Mouse (Mus musculus) limb, embryonic 10.5 days (tissue): ENCODE results near the gene Gigyf1. TPM values are rescaled to one million over a fixed set of nuclear protein-coding genes. Genes with fewer than 3 reads are reported as not detected.

Source experiments
- DNase-seq: peaks from one replicate; pipeline ENCODE4 v3.0.0-alpha.2; 2017; ENCODE audit warnings: low spot score
- H3K27ac ChIP-seq: fragments of 300-500 bp; sonication (generic); 2 replicates; pipeline ENCODE4 v1.5.1; 2016; ENCODE audit warnings: mild to moderate bottlenecking
- H3K27me3 ChIP-seq: fragments of 300-500 bp; sonication (generic); 2 replicates; pipeline ENCODE4 v1.6.1; 2016; ENCODE audit warnings: low read depth, mild to moderate bottlenecking; ENCODE audit not compliant: poor library complexity, severe bottlenecking
- H3K36me3 ChIP-seq: fragments of 300-500 bp; sonication (generic); 2 replicates; pipeline ENCODE4 v1.6.1; 2016; ENCODE audit warnings: mild to moderate bottlenecking, moderate library complexity
- H3K4me1 ChIP-seq: fragments of 300-500 bp; sonication (generic); 2 replicates; pipeline ENCODE4 v1.6.1; 2016
- H3K4me3 ChIP-seq: fragments of 300-500 bp; sonication (generic); 2 replicates; pipeline ENCODE4 v1.5.1; 2016; ENCODE audit warnings: mild to moderate bottlenecking, moderate library complexity
- H3K9me3 ChIP-seq: fragments of 300-500 bp; sonication (generic); replicated peaks from 2 replicates; pipeline ENCODE4 v1.6.1; 2016; ENCODE audit warnings: mild to moderate bottlenecking
- WGBS: fragments of 180-500 bp; shearing (Covaris S2); methylation state at CpG from one replicate; pipeline ENCODE4 v1.1.7; 2016; 5-methylcytosine and 5-hydroxymethylcytosine counted together
- polyA plus RNA-seq: library from polyadenylated mRNA; unstranded; fragments of >200 nt; fragmentation: Nextera tagmentation; extraction: Ambion mirVana; gene quantifications from 2 replicates; pipeline ENCODE4 v1.2.1, GENCODE M21; 2016

Gene Gigyf1
- polyA plus RNA-seq, 1 experiment from 2014 or later = 14.6 TPM

DNA sequence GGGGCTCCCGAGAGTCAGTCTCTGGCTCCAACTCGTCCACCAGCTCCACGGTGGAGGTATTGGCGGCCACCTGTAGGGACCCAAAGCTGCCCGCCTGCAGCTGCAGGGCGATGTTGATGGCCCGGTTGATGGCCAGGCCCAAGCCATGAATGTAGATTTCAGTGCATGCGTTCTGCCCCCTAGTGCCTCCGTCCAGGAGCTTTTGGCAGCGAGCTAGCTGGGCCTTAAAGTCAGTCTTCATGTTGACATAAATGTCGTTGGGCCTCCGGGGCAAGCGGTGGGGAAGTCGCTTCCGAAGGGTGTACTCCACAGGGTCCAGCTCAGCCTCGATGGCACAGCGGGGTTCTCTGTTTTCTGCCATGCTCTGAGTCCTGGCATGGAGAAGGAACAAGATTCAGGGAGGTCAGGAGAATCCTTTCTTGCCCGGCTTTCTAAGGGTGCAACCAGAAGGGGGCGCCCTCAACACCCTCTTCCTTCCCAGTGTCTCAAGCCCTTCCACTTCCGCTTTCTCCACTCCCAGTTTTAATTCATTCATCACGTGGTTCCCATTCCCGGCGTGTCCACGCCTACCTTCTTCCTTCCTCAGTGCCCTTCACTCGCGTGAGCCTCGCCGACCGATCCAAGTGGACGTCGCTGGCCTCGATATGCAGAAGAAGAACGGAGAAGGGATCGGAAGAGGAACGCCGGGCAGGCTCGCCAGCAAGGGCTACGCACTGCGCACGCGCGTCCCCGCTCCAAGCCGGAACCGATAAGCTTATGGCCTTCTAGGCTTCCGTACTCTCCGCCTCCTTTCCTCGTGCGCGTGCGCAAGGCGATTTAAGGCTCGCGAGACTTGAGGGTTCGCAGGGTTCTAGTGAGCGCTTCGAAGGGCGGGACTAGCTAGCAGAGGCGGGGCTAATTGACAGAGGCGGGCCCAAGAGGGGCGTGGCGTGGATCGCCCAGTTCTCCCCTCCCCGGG, 16.4 kb upstream of the Gigyf1 start, which contains the start of gene Pop7:
Gene Pop7 (minus strand): TSS at position 810 of the 958 bp plus-strand sequence.
- WGBS = 3% methylated on average over 64 of the region's 64 CpGs
- peaks cover 15% of the 10 kb centered on the region for H3K36me3 ChIP-seq
- H3K9me3 ChIP-seq = no peaks in the 10 kb centered on the region

DNA sequence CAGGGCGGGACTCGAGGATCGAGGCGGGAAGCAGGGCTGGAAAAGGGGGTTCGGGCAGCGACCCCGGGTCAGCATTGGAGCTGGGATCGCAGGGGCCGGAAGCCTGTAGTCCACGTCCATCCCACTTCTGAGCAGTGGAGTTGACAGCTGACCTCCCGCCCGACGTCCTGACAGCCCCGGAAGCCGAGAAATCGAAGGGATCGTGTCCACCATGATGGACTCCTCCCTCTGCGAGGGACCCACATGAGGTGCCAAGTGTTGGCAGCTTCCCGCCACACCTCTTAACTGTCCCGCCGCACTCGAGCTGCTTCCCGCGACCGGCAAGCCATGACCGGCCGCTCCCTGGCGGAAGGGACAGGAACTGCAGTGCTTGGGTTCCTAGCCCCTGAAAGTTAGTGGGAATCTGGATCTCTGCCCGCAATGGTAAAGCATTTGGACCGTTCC, 15.7 kb upstream of the Gigyf1 start:
- H3K4me3 ChIP-seq = peak overlapping the region; percentile 75
- peak overlapping the region; percentile 95 for H3K27ac ChIP-seq
- DNase-seq = peak; percentile 92
- WGBS = under 1% methylated on average over 29 of the region's 30 CpGs
- peaks cover 15% of the 10 kb centered on the region for H3K36me3 ChIP-seq
- peaks cover 17% of the 10 kb centered on the region for H3K4me1 ChIP-seq
- H3K27me3 ChIP-seq = no peaks in the 10 kb centered on the region
- H3K9me3 ChIP-seq = no peaks in the 10 kb centered on the region

More for the DNA sequence above, 16.4 kb upstream of the Gigyf1 start, which contains the start of gene Pop7:
- peak within 1 kb of the TSS; percentile 75 for H3K4me3 ChIP-seq
- H3K4me1 ChIP-seq = peaks cover 17% of the 10 kb centered on the region
- no peaks in the 10 kb centered on the region for H3K27me3 ChIP-seq
- H3K27ac ChIP-seq = peak within 1 kb of the TSS; percentile 95
- peak; percentile 99 for DNase-seq

GRCm38 (mm10) chr5:137504041-137504440, 14.3 kb upstream of the Gigyf1 start:
- no peak for DNase-seq
- WGBS = 85% methylated on average over 6 of the region's 6 CpGs
- no peak overlapping the region for H3K4me3 ChIP-seq

GRCm38 (mm10) chr5:137510014-137510501, 8.3 kb upstream of the Gigyf1 start:
- no peaks in the 10 kb centered on the region for H3K27me3 ChIP-seq
- H3K4me1 ChIP-seq = peaks cover 38% of the 10 kb centered on the region
- peak; percentile 88 for DNase-seq
- 2% methylated on average over 37 of the region's 52 CpGs for WGBS
- peak overlapping the region; percentile 100 for H3K4me3 ChIP-seq
- peaks cover 30% of the 10 kb centered on the region for H3K36me3 ChIP-seq
- H3K9me3 ChIP-seq = no peaks in the 10 kb centered on the region
- H3K27ac ChIP-seq = peak overlapping the region; percentile 99

More at GRCm38 (mm10) chr5:137504041-137504440, 14.3 kb upstream of the Gigyf1 start:
- Histone ChIP-seq H3K27me3 (no peaks in the 10 kb centered on the region), H3K9me3 (no peaks in the 10 kb centered on the region), H3K27ac (no peak overlapping the region), H3K36me3 (peaks cover 15% of the 10 kb centered on the region), H3K4me1 (peaks cover 17% of the 10 kb centered on the region)

- Histone ChIP-seq H3K4me1 (peaks cover 38% of the 10 kb centered on the region), H3K9me3 (no peaks in the 10 kb centered on the region), H3K27me3 (no peaks in the 10 kb centered on the region), H3K27ac (peak overlapping the region; percentile 99), H3K36me3 (peaks cover 33% of the 10 kb centered on the region), H3K4me3 (peak overlapping the region; percentile 100)
- DNase-seq = peak; percentile 56
- WGBS = 1% methylated on average over 46 of the region's 83 CpGs
Observed at GRCm38 (mm10) chr5:137510573-137511390, 7.6 kb upstream of the Gigyf1 start.

DNA sequence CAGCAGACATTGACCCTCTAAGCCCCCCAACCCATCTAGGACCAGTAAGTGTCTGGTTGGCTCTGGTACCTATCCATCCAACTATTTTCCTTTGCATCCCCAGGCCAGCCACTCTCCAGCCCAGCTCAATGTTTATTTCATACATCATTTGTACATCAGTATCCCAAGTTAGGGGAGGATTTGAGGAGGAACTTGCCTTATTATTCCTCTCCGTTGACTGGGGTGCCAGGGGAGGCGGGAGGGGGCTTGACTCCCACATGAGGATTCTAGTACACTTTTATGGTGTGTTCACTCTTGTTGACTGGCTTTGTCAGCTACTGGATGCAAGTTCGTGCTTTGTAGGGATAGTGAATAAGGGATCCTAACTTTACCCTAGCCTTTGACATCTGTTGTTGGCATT, 6.6 kb upstream of the Gigyf1 start:
- Histone ChIP-seq H3K9me3 (no peaks in the 10 kb centered on the region), H3K4me3 (peak overlapping the region; percentile 100), H3K4me1 (peaks cover 38% of the 10 kb centered on the region), H3K27me3 (no peaks in the 10 kb centered on the region), H3K27ac (peak overlapping the region; percentile 99; the same call in 1 of the 2 replicates), H3K36me3 (peaks cover 33% of the 10 kb centered on the region)
- DNase-seq = no peak
- 84% methylated on average over 3 of the region's 3 CpGs for WGBS

GRCm38 (mm10) chr5:137512847-137513794, 5.2 kb upstream of the Gigyf1 start:
- 82% methylated on average over 11 of the region's 11 CpGs for WGBS
- peaks cover 38% of the 10 kb centered on the region for H3K4me1 ChIP-seq
- no peaks in the 10 kb centered on the region for H3K27me3 ChIP-seq
- DNase-seq = peak; percentile 69
- H3K27ac ChIP-seq = 0 out of 2 replicates have a peak overlapping the region, but pooled peaks have one; percentile 20
- H3K4me3 ChIP-seq = peak overlapping the region; percentile 100; the same call in 1 of the 2 replicates
- H3K9me3 ChIP-seq = no peaks in the 10 kb centered on the region
- H3K36me3 ChIP-seq = peaks cover 47% of the 10 kb centered on the region

DNA sequence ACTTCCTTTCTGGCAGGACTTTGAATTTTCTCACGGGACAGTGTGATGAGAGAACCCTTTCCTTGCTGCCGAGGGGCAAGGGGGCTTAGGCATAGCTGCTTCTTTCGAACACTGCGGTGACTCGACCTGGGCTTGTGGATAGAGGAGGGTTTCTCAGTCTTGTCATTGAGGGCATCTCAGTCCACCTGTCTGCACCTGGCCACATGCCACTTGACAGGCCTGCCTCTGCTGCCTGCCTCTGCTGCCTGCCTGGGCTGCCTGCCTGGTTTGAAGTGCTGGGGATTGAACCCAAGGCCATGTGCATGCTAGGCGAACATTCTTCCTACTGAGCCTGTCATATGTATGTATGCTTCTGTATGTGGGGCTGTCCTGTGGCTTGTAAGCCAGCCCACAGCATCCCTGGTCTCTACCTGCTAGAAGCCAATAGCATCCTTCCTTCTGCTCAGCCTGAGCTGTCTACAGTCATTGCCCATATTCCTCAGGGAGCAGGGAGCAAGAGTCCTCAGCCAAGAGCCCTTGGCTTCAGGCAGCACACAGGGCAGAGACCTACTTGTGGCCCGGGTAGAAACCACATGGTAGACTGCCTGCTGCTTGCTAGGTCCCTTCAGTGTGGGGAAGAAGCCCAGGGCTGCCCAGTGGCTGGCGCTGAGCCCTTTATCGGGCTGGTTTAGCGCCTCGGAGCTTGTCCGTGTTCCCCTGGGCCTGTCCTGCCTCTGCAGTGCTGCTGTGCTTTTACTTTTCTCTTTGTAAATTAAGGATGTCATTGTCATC, 4.2 kb upstream of the Gigyf1 start:
- Histone ChIP-seq H3K27ac (no peak overlapping the region), H3K4me3 (no peak overlapping the region), H3K27me3 (no peaks in the 10 kb centered on the region), H3K9me3 (no peaks in the 10 kb centered on the region), H3K36me3 (peaks cover 57% of the 10 kb centered on the region), H3K4me1 (peaks cover 38% of the 10 kb centered on the region)
- 91% methylated on average over 12 of the region's 12 CpGs for WGBS
- no peak for DNase-seq

DNA sequence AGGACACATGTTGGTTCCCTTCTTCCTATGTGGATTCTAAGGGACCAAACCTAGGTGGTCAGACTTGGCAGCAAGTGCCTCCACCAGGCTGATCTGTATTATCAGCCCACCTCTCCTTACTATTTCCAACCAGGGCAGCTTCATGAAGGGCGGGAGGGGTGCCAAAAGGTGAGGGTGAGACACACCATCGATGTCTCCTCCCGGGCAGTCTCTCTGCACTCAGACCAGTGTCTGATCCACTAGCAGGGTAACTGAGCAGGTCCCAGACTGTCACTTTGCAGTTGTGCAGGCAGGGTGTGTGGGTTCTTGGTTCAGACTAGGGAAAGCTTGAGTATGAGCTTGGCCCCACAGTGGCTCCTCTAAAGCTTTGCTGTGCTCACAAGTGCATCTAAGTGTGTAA, 3.5 kb upstream of the Gigyf1 start:
- Histone ChIP-seq H3K36me3 (peaks cover 64% of the 10 kb centered on the region), H3K27me3 (no peaks in the 10 kb centered on the region), H3K27ac (no peak overlapping the region), H3K4me3 (no peak overlapping the region), H3K4me1 (peaks cover 38% of the 10 kb centered on the region), H3K9me3 (no peaks in the 10 kb centered on the region)
- 87% methylated on average over 3 of the region's 3 CpGs for WGBS
- no peak for DNase-seq

DNA sequence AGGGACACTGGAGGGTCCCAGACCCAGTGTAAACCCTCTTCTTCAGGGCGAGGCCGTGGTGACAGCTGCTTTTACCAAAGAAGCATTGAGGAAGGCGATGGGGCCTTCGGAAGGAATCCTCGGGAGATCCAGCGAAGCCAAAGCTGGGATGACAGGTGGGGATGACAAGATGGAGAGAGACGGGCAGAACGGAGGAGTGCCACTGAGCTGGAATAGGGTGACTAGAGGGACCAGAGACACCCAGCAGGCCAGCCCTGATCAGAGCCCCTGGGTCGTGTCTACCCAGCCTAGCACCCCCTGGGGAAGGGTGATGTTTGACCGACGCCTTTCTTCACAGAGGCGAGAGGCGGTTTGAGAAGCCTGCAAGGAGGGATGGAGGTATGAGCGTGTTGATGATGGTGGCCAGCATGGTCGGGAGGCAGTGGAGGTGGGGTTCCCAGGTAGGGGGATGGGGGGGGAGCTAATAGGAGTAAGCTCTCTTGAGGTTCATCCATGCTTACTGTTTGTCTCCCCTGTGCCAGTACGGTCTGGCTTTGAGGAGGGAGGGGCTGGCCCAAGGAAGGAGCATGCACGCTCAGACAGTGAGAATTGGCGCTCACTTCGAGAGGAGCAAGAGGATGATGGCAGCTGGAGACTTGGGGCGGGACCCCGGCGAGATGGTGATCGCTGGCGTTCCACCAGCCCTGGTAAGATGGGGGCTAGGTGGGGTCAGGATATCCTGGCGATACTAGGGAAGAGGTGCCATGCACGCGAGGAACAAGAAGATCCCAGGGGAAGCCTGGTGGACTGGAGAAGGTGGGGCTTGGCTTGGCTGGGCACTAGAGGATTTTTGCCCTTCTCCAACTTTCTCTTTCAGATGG, 1.6 kb downstream of the Gigyf1 start:
- DNase-seq = no peak
- Histone ChIP-seq H3K4me1 (no peaks in the 10 kb centered on the region), H3K36me3 (peaks cover 86% of the 10 kb centered on the region), H3K4me3 (no peak overlapping the region), H3K27ac (0 out of 2 replicates have a peak overlapping the region, but pooled peaks have one; percentile 21), H3K9me3 (no peaks in the 10 kb centered on the region), H3K27me3 (no peaks in the 10 kb centered on the region)
- WGBS = 92% methylated on average over 27 of the region's 27 CpGs
